Mouse (Mus musculus): ENCODE measurements around the gene Dnaja2.
A peak's percentile ranks its signal among the peaks of the same experiment; 100 is the strongest.

Dnaja2 gene

GRCm38 (mm10) chr8:85555181-85556145 is at the start of gene Dnaja2:
Gene Dnaja2, minus strand, starts transcription at chr8:85555344.
- peak; percentile 84 for DNase-seq

- no peak for DNase-seq
Measured at GRCm38 (mm10) chr8:85604201-85604600, 49.1 kb upstream of the Dnaja2 start.

- peak; percentile 59 for DNase-seq
Measured at GRCm38 (mm10) chr8:85603203-85603895, 48.2 kb upstream of the Dnaja2 start.

- DNase-seq, result no peak
Measured at GRCm38 (mm10) chr8:85602737-85603136, 47.6 kb upstream of the Dnaja2 start.

- DNase-seq, result no peak
Measured at GRCm38 (mm10) chr8:85601741-85602140, 46.6 kb upstream of the Dnaja2 start.

- DNase-seq, result no peak
Measured at GRCm38 (mm10) chr8:85597413-85598191, 42.5 kb upstream of the Dnaja2 start.

GRCm38 (mm10) chr8:85595391-85595790 is 40.2 kb upstream of the Dnaja2 start:
- no peak for DNase-seq

GRCm38 (mm10) chr8:85594983-85595382 is 39.8 kb upstream of the Dnaja2 start:
- DNase-seq, result no peak

GRCm38 (mm10) chr8:85593324-85593723 is 38.2 kb upstream of the Dnaja2 start:
- DNase-seq, result no peak

GRCm38 (mm10) chr8:85591532-85591931 is 36.4 kb upstream of the Dnaja2 start:
- no peak for DNase-seq

- DNase-seq, result no peak
Measured at GRCm38 (mm10) chr8:85590258-85590657, 35.1 kb upstream of the Dnaja2 start.

GRCm38 (mm10) chr8:85588596-85588995 is 33.5 kb upstream of the Dnaja2 start:
- no peak for DNase-seq

GRCm38 (mm10) chr8:85577666-85578065 is 22.5 kb upstream of the Dnaja2 start:
- no peak for DNase-seq

- no peak for DNase-seq
Measured at GRCm38 (mm10) chr8:85573972-85574496, 18.9 kb upstream of the Dnaja2 start.

- DNase-seq, result no peak
Measured at GRCm38 (mm10) chr8:85570466-85570865, 15.3 kb upstream of the Dnaja2 start.

GRCm38 (mm10) chr8:85567801-85568200 is 12.7 kb upstream of the Dnaja2 start:
- DNase-seq, result no peak

- no peak for DNase-seq
Measured at GRCm38 (mm10) chr8:85565186-85565585, 10.0 kb upstream of the Dnaja2 start.

GRCm38 (mm10) chr8:85563336-85563735 is 8.2 kb upstream of the Dnaja2 start:
- no peak for DNase-seq

- no peak for DNase-seq
Measured at GRCm38 (mm10) chr8:85559966-85560365, 4.8 kb upstream of the Dnaja2 start.

GRCm38 (mm10) chr8:85559201-85559600 is 4.1 kb upstream of the Dnaja2 start:
- no peak for DNase-seq

GRCm38 (mm10) chr8:85557601-85557986 is 2.5 kb upstream of the Dnaja2 start:
- DNase-seq, result no peak

GRCm38 (mm10) chr8:85556986-85557600 is 1.9 kb upstream of the Dnaja2 start:
- DNase-seq, result no peak

Measured in cerebellum, adult 8-10 months (tissue).